Mouse (Mus musculus) olfactory bulb, adult 2 months (tissue): ENCODE results near the gene Pou2f1.

Experiments
- CTCF ChIP-seq: fragments of 200-500 bp; IDR thresholded peaks from 2 replicates; pipeline ENCODE4 v1.5.1; 2012; ENCODE audit warnings: low read depth, mild to moderate bottlenecking, low read length, moderate library complexity; ENCODE audit not compliant: insufficient read depth
- POLR2A ChIP-seq: fragments of 200-500 bp; IDR thresholded peaks from 2 replicates; pipeline ENCODE4 v1.6.1; 2012; ENCODE audit warnings: mild to moderate bottlenecking, low read depth, low read length, moderate library complexity; ENCODE audit not compliant: insufficient read depth

- TF ChIP-seq CTCF (no peak), POLR2A (no peak)
Observed at GRCm38 (mm10) chr1:165861235-165861609, 141.3 kb downstream of the Pou2f1 start.
